Mouse (Mus musculus) gastrocnemius, adult 2 months (tissue): ENCODE data around the gene Bglap3. TPM values are rescaled to one million over a fixed set of nuclear protein-coding genes. Genes with fewer than 3 reads are reported as not detected.

ENCODE experiments used
- DNase-seq: peaks from one replicate; pipeline ENCODE4 v3.0.0; 2022
- H3K27ac ChIP-seq: fragments of 200-600 bp; 2 replicates; pipeline ENCODE4 v1.8.1; 2022; ENCODE audit warnings: mild to moderate bottlenecking
- H3K4me3 ChIP-seq: fragments of 200-600 bp; 2 replicates; pipeline ENCODE4 v1.8.1; 2022; ENCODE audit warnings: mild to moderate bottlenecking, moderate library complexity
- CTCF ChIP-seq: fragments of 200-600 bp; IDR thresholded peaks from 2 replicates; pipeline ENCODE4 v1.8.1; 2022; ENCODE audit warnings: antibody characterized with exemption, mild to moderate bottlenecking, moderate library complexity
- intact Hi-C: fragments of 180-260 bp; cut with DNase I; formaldehyde crosslinking; loops from one replicate; pipeline ENCODE4 v1.15.1; 2025
- total RNA-seq, 2 experiments: library from RNA; stranded (reverse); gene quantifications; 2 replicates each; pipeline ENCODE4 v1.2.3; 2021

Gene Bglap3
- total RNA-seq, 2 experiments from 2014 or later = not detected

DNA sequence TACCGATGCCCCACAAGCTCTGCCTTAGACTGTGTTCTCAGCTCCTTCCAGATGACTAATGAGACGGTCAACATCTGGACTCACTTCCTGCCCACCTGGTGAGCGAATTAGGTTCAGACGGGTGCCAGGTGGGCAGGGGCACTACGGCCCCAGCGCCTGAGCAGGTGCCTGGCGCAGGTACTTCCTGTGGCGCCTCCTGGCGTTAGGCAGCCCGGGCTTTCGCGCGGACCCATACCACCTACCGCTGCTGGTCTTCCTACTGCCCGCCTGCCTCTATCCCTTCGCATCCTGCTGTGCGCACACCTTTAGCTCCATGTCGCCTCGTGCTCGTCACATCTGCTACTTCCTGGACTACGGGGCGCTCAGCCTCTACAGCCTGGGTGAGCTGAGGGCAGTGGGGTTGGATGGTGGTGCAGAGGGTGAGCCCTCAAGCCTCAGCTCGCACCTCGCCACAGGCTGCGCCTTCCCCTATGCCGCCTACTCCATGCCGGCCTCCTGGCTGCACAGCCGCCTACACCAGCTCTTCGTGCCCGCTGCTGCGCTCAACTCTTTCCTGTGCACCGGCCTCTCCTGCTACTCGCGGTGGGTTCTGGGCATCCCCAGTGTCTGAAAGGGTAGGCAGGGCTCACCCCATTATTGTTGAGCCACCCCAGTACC, 6.7 kb downstream of the Bglap3 start:
- no peak for TF ChIP-seq CTCF
- no peak for DNase-seq
- H3K27ac ChIP-seq = no peak overlapping the region
- H3K4me3 ChIP-seq = no peak overlapping the region
- intact Hi-C loops = no loop called here

DNA sequence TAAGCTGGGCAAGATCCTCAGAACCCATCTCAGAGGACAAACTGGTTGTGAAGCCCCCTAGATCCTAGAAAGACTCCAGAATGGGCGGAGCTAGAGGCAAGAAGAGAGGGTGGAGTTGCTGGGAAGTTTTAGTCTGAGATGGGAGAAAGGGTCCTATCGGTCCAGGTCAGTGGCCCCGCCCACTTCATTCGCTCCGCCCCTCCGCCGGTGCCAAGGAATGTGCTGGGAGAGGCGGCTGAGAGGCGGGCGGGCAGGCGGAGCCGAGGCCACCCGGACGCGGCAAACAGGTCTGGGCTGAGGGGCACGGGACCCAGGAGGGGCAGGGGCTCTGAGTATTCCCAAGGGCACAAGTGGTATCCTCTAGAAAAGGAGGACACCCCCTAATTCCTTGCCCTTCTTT, 8.2 kb downstream of the Bglap3 start, which contains the start of gene Paqr6:
Gene Paqr6, plus strand, starts transcription at position 248 of the 400 bp plus-strand sequence.
- peak within 1 kb of the TSS; percentile 65 for H3K27ac ChIP-seq
- intact Hi-C loops = no loop called here
- H3K4me3 ChIP-seq = peak within 1 kb of the TSS; percentile 61
- peak; percentile 81 for DNase-seq
- no peak for TF ChIP-seq CTCF

- Histone ChIP-seq H3K4me3 (no peak overlapping the region), H3K27ac (peak overlapping the region; percentile 65; the same call in 1 of the 2 replicates)
- intact Hi-C loops = no loop called here
- TF ChIP-seq CTCF = no peak
- no peak for DNase-seq
Observed at GRCm38 (mm10) chr3:88363700-88364099, 8.8 kb downstream of the Bglap3 start.

GRCm38 (mm10) chr3:88361612-88362313, 10.8 kb downstream of the Bglap3 start:
- TF ChIP-seq CTCF = no peak
- DNase-seq = no peak

GRCm38 (mm10) chr3:88361096-88361495, 11.4 kb downstream of the Bglap3 start:
- no peak for TF ChIP-seq CTCF
- intact Hi-C loops = no loop called here
- Histone ChIP-seq H3K4me3 (no peak overlapping the region), H3K27ac (peak overlapping the region; percentile 61; the same call in 1 of the 2 replicates)
- no peak for DNase-seq

More at GRCm38 (mm10) chr3:88361612-88362313, 10.8 kb downstream of the Bglap3 start:
- peak overlapping the region; percentile 61 for H3K27ac ChIP-seq
- intact Hi-C loops = no loop called here
- no peak overlapping the region for H3K4me3 ChIP-seq

GRCm38 (mm10) chr3:88359989-88360388, 12.6 kb downstream of the Bglap3 start:
- intact Hi-C loops = no loop called here
- H3K27ac ChIP-seq = peak overlapping the region; percentile 59
- no peak for DNase-seq
- H3K4me3 ChIP-seq = no peak overlapping the region
- no peak for TF ChIP-seq CTCF

DNA sequence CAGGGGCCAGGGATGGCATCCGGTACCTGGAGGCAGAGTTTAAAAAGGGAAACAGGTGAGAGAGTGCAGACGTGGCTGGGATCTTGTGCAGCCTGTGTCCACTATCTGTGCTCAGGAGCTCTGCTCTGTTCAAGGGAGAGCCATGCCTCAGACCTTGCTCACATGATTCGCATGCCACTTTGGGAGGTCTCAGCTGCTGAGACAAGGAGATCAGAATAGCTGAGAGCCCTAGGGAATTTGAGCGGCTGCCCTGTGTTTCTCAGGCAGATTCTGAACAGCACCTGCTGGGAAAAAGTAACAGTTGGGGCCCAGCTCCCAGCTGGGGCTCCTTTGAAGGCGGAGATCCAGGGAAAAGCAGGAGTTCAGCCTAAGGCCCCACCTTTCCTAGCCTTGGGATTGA, 13.0 kb downstream of the Bglap3 start:
- TF ChIP-seq CTCF = no peak
- Histone ChIP-seq H3K4me3 (no peak overlapping the region), H3K27ac (peak overlapping the region; percentile 59)
- DNase-seq = no peak
- intact Hi-C loops = no loop called here

- peak; percentile 43 for TF ChIP-seq CTCF
- Histone ChIP-seq H3K4me3 (no peak overlapping the region), H3K27ac (peak overlapping the region; percentile 78)
- DNase-seq = peak; percentile 63
- intact Hi-C loops = no loop called here
Observed at GRCm38 (mm10) chr3:88354396-88355165, 18.0 kb downstream of the Bglap3 start.

DNA sequence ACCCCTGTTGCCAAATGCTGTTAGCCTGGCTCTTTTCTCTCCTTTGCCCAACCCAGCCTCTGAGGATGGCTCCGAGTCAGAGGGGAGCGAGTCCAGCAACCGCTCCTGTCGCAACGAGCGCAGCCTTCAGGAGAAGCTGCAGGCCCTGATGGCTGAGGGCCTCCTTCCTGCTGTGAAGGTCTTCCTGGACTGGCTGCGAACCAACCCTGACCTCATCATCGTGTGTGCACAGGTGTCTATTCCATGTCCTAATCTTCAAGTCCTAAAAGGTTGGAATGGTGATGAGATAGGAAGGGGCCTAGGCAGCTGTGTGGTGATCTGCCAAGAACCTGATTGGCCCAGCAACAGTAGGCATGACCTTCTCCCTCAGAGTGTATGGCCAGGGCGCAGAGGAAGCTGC, 19.6 kb downstream of the Bglap3 start:
- H3K27ac ChIP-seq = peak overlapping the region; percentile 78; the same call in 1 of the 2 replicates
- no peak for TF ChIP-seq CTCF

DNA sequence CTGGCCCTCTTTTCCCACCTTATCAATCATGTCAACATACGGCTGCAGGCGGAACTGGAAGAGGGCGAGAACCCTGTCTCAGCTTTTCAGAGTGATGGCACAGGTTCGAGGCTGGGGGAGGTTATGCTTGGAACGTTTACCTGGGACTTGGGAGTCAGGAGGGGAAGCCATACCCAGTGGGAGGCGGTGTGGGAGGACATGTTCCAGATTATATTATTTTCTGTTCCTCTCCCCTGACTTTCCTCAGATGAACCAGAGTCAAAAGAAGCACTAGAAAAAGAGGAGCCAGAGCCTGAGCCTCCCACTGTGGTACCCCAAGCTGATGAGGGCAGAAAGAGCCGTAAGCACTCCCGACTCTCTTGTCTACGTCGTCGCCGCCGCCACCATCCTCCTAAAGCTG, 21.8 kb downstream of the Bglap3 start:
- H3K27ac ChIP-seq = no peak overlapping the region
- no peak for DNase-seq
- intact Hi-C loops = no loop called here

More for the DNA sequence above, 19.6 kb downstream of the Bglap3 start:
- no peak for DNase-seq
- H3K4me3 ChIP-seq = no peak overlapping the region
- intact Hi-C loops = no loop called here

GRCm38 (mm10) chr3:88339006-88339405, 33.5 kb downstream of the Bglap3 start:
- DNase-seq = peak; percentile 54
- no peak overlapping the region for H3K4me3 ChIP-seq
- no peak for TF ChIP-seq CTCF
- intact Hi-C loops = no loop called here
- H3K27ac ChIP-seq = peak overlapping the region; percentile 71

More for the DNA sequence above, 21.8 kb downstream of the Bglap3 start:
- H3K4me3 ChIP-seq = no peak overlapping the region
- no peak for TF ChIP-seq CTCF

DNA sequence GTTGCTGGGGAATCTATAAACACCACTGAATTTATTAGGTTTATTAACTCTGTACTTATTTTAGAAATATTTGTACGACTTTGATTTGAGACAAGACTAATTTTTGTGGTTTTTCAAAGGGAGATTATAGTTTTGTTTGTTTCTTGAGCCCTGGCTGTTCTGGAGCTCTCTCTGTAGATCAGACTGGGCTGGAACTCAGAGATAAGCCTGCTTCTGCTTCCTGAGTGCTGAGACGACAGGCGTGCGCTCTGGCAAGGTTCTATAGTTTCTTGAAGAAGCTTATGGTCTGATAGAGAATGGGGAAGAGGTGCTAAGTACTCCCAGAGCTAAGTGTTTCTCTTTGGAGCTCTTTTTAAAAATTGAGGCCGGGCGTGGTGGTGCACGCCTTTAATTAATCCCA, 34.2 kb downstream of the Bglap3 start:
- no peak for DNase-seq
- Histone ChIP-seq H3K4me3 (peak overlapping the region; percentile 9; the same call in 1 of the 2 replicates), H3K27ac (peak overlapping the region; percentile 71)
- no peak for TF ChIP-seq CTCF
- intact Hi-C loops = no loop called here
